Comparison of ENCODE assay signal across 20 mouse cellular contexts in genomic region chr9:31088883-31089282, GRCm38 (mm10). TPM values are rescaled to one million over a fixed set of nuclear protein-coding genes. Genes with fewer than 3 reads are reported as not detected.
DNase-seq lines count a peak whose midpoint lies in the region.
"Had no signal": no experiment of that assay in that cellular context is flagged by ENCODE, and none has a peak within 500 bp of the region (broad histone marks: within the 10 kb centered on the region; RNA-seq: fewer than 3 reads in every experiment).

No protein-coding gene starts in this region.

- DNase-seq in adrenal gland, adult 2 months: peak; percentile 86
- DNase-seq in adrenal gland, adult 18-20 months (ENCODE audit: low spot score in 2 of 2): no peak
- peak; percentile 2 for DNase-seq in heart, postnatal 4 days
- DNase-seq in heart, adult 9 months (ENCODE audit: low spot score in 2 of 2): no peak
- DNase-seq in testis, postnatal 10 days (ENCODE audit: low spot score): peak; percentile 31
- DNase-seq in testis, postnatal 14 days (ENCODE audit: low spot score): no peak
- no peak for DNase-seq in frontal cortex, adult 2 months (ENCODE audit: extremely low spot score in 1 of 2, low spot score in 1 of 2)
- DNase-seq: cerebellum, adult 8-10 months; cerebellum, postnatal 36 days; gastrocnemius, adult 2 months; gastrocnemius, postnatal 36 days; heart, postnatal 36 days; kidney, adult 11 months; kidney, postnatal 14 days; layer of hippocampus, adult 9-11 months; liver; lung, postnatal 36 days; right cerebral cortex, postnatal 4 days; thymus, postnatal 14 days had no signal

RNA-seq across cellular contexts. Expression of gene St14, which starts 42.8 kb away (rescaled TPM):
- 1 to 10 TPM in 1 of 2 experiments, under 1 TPM in 1; 0.48 to 1.5 TPM for total RNA-seq in adrenal gland, adult 2 months (2021)
- polyA plus RNA-seq in adrenal gland, adult 2 months (2012; rRNA removed): 0.41 and 1.2 TPM in 2 replicates
- 1 to 10 TPM in 1 of 2 experiments, under 1 TPM in 1; 0.42 to 1.2 TPM for total RNA-seq in adrenal gland, adult 18-20 months (2021)
- under 1 TPM; 0.52 to 0.65 TPM for total RNA-seq in heart, postnatal 4 days (2021)
- 0.56 and 0.76 TPM in 2 replicates for polyA plus RNA-seq in frontal cortex, adult 2 months (2012; rRNA removed)
- total RNA-seq: gastrocnemius, postnatal 36 days had no signal
- polyA plus RNA-seq: Patski had no signal

RNA-seq across cellular contexts. Expression of gene Zbtb44, which starts 58.4 kb away (rescaled TPM):
- 10 to 100 TPM; 33.6 to 60.4 TPM for total RNA-seq in adrenal gland, adult 2 months (2021)
- 16.7 and 17.7 TPM in 2 replicates for polyA plus RNA-seq in adrenal gland, adult 2 months (2012; rRNA removed)
- 10 to 100 TPM; 27.0 to 55.9 TPM for total RNA-seq in adrenal gland, adult 18-20 months (2021)
- 10 to 100 TPM; 32.2 to 33.5 TPM for total RNA-seq in heart, postnatal 4 days (2021)
- polyA plus RNA-seq in frontal cortex, adult 2 months (2012; rRNA removed): 8.4 and 9.5 TPM in 2 replicates

Comparison
In these comparisons a context has a peak if more than half of its experiments do, and no peak if none do; other contexts are left out.
1. DNase-seq: peak in adrenal gland, adult 2 months (single experiment), heart, postnatal 4 days (single experiment) and testis, postnatal 10 days (single experiment); none in adrenal gland, adult 18-20 months (0 of 2), heart, adult 9 months (0 of 2), testis, postnatal 14 days (single experiment) and frontal cortex, adult 2 months (0 of 2).